Mouse (Mus musculus) erythroid progenitor cell, adult 5-6 weeks (primary cell): ENCODE results near the gene Scnn1a. TPM values are rescaled to one million over a fixed set of nuclear protein-coding genes. Genes with fewer than 3 reads are reported as not detected.

Experiments
- ATAC-seq: replicated peaks from 2 replicates; pipeline ENCODE4 v1.8.0; 2016; ENCODE audit warnings: moderate number of reproducible peaks, mild to moderate bottlenecking, moderate TSS enrichment, inconsistent platforms; ENCODE audit not compliant: poor library complexity, low FRiP score, severe bottlenecking
- total RNA-seq, 2 experiments: library from RNA; stranded (forward) in 1 of 2; stranded (reverse) in 1 of 2; fragments of 150-400 nt in 1 of 2; fragments of 186-747, 209-891 nt in 1 of 2; gene quantifications; 2 replicates each; pipeline versions ENCODE4 v1.2.3 to v1.2.4; 2015 to 2017; ENCODE audit warnings: low replicate concordance in 2 of 2

The Scnn1a gene
- total RNA-seq, 2 experiments from 2014 or later = 2.9 TPM; not detected in 1

GRCm38 (mm10) chr6:125355197-125355741 is 34.8 kb downstream of the Scnn1a start:
- no peak for ATAC-seq

- no peak for ATAC-seq
Measured at GRCm38 (mm10) chr6:125356264-125356663, 35.8 kb downstream of the Scnn1a start.

GRCm38 (mm10) chr6:125357334-125357733 is 36.9 kb downstream of the Scnn1a start:
- no peak for ATAC-seq

- ATAC-seq = no peak
Measured at GRCm38 (mm10) chr6:125359999-125360398, 39.5 kb downstream of the Scnn1a start.

GRCm38 (mm10) chr6:125360846-125361245 is 40.4 kb downstream of the Scnn1a start:
- no peak for ATAC-seq

- ATAC-seq = no peak
Measured at GRCm38 (mm10) chr6:125361467-125362291, 41.2 kb downstream of the Scnn1a start.

GRCm38 (mm10) chr6:125363021-125363420 is 42.6 kb downstream of the Scnn1a start:
- no peak for ATAC-seq

GRCm38 (mm10) chr6:125363451-125364242 is 43.2 kb downstream of the Scnn1a start:
- ATAC-seq = no peak

GRCm38 (mm10) chr6:125364448-125364847 is 44.0 kb downstream of the Scnn1a start:
- no peak for ATAC-seq

- no peak for ATAC-seq
Measured at GRCm38 (mm10) chr6:125365522-125365921, 45.1 kb downstream of the Scnn1a start.

GRCm38 (mm10) chr6:125366133-125366532 is 45.7 kb downstream of the Scnn1a start:
- ATAC-seq = no peak

GRCm38 (mm10) chr6:125367758-125368371 is 47.4 kb downstream of the Scnn1a start:
- ATAC-seq = no peak

- no peak for ATAC-seq
Measured at GRCm38 (mm10) chr6:125377042-125377441, 56.6 kb downstream of the Scnn1a start.

- ATAC-seq = no peak
Measured at GRCm38 (mm10) chr6:125377582-125378451, 57.4 kb downstream of the Scnn1a start.

GRCm38 (mm10) chr6:125378621-125379020 is 58.2 kb downstream of the Scnn1a start:
- no peak for ATAC-seq

- no peak for ATAC-seq
Measured at GRCm38 (mm10) chr6:125379781-125380180, 59.3 kb downstream of the Scnn1a start.

GRCm38 (mm10) chr6:125380372-125381360 is 60.2 kb downstream of the Scnn1a start, which contains the start of gene Plekhg6:
Gene Plekhg6, minus strand, starts transcription at chr6:125380793.
- no peak for ATAC-seq

GRCm38 (mm10) chr6:125382024-125382423 is 61.6 kb downstream of the Scnn1a start:
- ATAC-seq = no peak
